Mouse (Mus musculus): ENCODE results near the gene Lsm14b. TPM values are rescaled to one million over a fixed set of nuclear protein-coding genes. Genes with fewer than 3 reads are reported as not detected.
A peak's percentile ranks its signal among the peaks of the same experiment; 100 is the strongest.

Lsm14b gene
- total and polyA plus RNA-seq, 3 experiments: 26.2 to 47.0 (median 38.6) TPM

DNA sequence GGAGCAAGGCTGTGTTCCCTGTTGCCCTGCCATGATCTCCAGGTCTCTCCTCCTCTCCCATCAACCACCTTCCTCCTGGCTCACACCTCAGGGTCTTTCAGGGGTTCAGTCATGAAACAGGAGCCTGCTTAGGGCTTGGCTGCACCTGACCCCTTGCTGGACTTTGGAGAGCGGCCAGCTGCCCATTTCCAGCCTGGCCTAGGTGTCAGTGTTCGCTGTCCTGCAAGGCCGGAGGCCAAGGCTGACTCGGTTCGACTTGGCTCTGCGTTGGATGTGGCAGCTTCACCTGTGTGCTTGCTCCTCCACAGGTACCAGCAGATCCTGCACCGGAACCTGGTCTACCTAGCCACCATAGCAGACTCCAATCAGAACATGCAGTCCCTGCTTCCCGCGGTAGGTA, 28.2 kb downstream of the Lsm14b start:
- DNase-seq: no peak

GRCm38 (mm10) chr2:180063338-180064131, 38.7 kb downstream of the Lsm14b start:
- no peak for DNase-seq

GRCm38 (mm10) chr2:180069770-180070480, 45.1 kb downstream of the Lsm14b start:
- DNase-seq: no peak

DNA sequence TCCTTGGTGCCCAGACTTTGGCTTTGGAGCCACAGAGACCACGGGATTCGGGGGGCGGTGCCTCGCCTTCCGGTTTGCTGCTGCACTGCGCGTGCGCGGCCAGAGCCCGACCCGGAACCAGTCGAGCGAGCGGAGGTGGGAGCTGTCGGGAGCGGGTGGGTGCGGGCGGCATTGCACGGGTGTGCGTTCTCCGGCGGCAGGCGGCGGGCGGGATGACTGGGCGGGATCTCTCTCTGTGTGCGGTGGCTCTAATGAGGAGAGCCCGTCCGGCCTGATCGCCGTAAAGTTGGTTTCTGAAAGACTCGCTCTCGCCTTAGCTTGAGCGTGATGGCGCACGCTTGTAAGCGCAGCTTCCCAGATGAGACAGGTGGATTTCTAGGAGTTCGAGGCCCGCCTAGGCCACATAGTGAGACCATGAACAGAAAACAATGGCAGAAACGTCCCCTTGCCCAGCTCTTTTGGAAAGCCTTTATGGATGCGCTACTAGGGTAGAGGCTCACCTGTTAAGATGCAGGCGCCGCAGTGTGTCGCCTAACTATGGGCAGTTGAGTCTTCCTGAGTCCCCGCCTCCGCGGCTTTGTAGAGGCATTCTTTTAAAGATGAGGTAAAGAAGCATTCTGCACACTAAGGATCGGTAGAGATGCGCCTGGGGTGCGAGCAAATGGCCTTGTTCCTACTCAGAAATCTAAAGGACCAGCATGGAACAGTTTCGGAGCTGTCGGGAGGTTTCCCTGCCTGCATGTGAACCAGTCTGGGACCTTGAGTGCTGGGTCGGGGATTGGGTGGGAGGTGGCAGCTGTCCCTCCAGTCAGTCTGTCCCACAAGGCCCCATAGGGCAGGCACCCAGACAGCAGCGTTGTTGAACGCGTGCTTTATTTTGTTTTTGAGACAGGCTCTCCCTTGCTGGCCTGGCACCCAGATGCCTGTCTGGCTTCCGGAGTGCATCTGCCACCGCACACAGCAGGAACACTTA, 46.0 kb downstream of the Lsm14b start, which contains the start of gene Mtg2:
Gene Mtg2 (plus strand): TSS at position 108 of the 973 bp plus-strand sequence.
- DNase-seq: peak; percentile 97

GRCm38 (mm10) chr2:180071671-180072070, 46.9 kb downstream of the Lsm14b start:
- no peak for DNase-seq

DNA sequence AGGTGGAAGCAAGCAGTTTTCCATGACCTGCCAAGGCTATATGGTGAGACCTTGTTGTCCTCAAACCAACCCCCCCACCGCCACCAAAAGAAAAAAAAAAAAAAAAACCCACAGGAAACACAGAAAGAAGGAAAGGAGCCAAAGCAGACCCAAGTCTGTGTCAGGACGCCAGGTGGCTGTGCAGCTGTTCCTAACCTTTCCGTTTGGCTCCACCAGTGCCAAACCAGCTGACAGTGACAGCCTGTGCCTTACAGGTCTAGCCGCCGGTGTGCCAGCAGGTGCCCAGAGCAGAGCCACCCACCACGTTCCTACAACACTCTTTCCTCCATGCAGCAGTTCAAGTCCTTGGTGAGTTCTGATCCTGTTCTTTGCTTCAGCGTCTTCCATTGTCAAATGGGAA, 48.1 kb downstream of the Lsm14b start:
- DNase-seq: no peak

GRCm38 (mm10) chr2:180077622-180078021, 52.8 kb downstream of the Lsm14b start:
- no peak for DNase-seq

- no peak for DNase-seq
Observed at GRCm38 (mm10) chr2:180080680-180081079, 55.9 kb downstream of the Lsm14b start.

- no peak for DNase-seq
Observed at GRCm38 (mm10) chr2:180083063-180083462, 58.3 kb downstream of the Lsm14b start.

GRCm38 (mm10) chr2:180084565-180084964, 59.8 kb downstream of the Lsm14b start:
- DNase-seq: no peak

Other genes starting within 250 kb of the Lsm14b start
- 10 to 100 TPM; 19.3 to 22.5 TPM for gene Taf4, start 48.3 kb upstream of the Lsm14b start, total RNA-seq (2021)
- 10.3 and 11.5 TPM in 2 replicates for gene Taf4, start 48.3 kb upstream of the Lsm14b start, polyA plus RNA-seq (2012; rRNA removed)
- gene Psma7, start 17.4 kb downstream of the Lsm14b start, total RNA-seq (2021): 100 to 1,000 TPM; 212 to 248 TPM
- 91.7 and 121 TPM in 2 replicates for gene Psma7, start 17.4 kb downstream of the Lsm14b start, polyA plus RNA-seq (2012; rRNA removed)
- 10 to 100 TPM in 1 of 2 experiments, 1 to 10 TPM in 1; 6.7 to 11.8 TPM for gene Ss18l1, start 17.5 kb downstream of the Lsm14b start, total RNA-seq (2021)
- gene Ss18l1, start 17.5 kb downstream of the Lsm14b start, polyA plus RNA-seq (2012; rRNA removed): 14.2 and 18.1 TPM in 2 replicates
- 10 to 100 TPM; 13.5 to 22.2 TPM for gene Mtg2, start 45.6 kb downstream of the Lsm14b start, total RNA-seq (2021)
- 12.4 and 13.1 TPM in 2 replicates for gene Mtg2, start 45.6 kb downstream of the Lsm14b start, polyA plus RNA-seq (2012; rRNA removed)
- not detected for gene Hrh3, start 79.5 kb downstream of the Lsm14b start, total RNA-seq (2021)
- 0.16 and 0.86 TPM in 2 replicates for gene Hrh3, start 79.5 kb downstream of the Lsm14b start, polyA plus RNA-seq (2012; rRNA removed)
- 10 to 100 TPM; 41.8 to 42.3 TPM for gene Osbpl2, start 94.3 kb downstream of the Lsm14b start, total RNA-seq (2021)
- 15.8 and 21.7 TPM in 2 replicates for gene Osbpl2, start 94.3 kb downstream of the Lsm14b start, polyA plus RNA-seq (2012; rRNA removed)
- gene Adrm1, start 146.5 kb downstream of the Lsm14b start, total RNA-seq (2021): 100 to 1,000 TPM; 152 to 183 TPM
- gene Adrm1, start 146.5 kb downstream of the Lsm14b start, polyA plus RNA-seq (2012; rRNA removed): 280 and 296 TPM in 2 replicates
- gene Lama5, start 200.9 kb downstream of the Lsm14b start, total RNA-seq (2021): 10 to 100 TPM; 30.7 to 35.0 TPM
- gene Lama5, start 200.9 kb downstream of the Lsm14b start, polyA plus RNA-seq (2012; rRNA removed): 41.7 and 48.7 TPM in 2 replicates
- 100 to 1,000 TPM; 380 to 873 TPM for gene Rps21, start 232.4 kb downstream of the Lsm14b start, total RNA-seq (2021)
- gene Rps21, start 232.4 kb downstream of the Lsm14b start, polyA plus RNA-seq (2012; rRNA removed): 1,054 and 1,398 TPM in 2 replicates
- 10 to 100 TPM; 13.1 to 14.7 TPM for gene Cables2, start 248.5 kb downstream of the Lsm14b start, total RNA-seq (2021)
- gene Cables2, start 248.5 kb downstream of the Lsm14b start, polyA plus RNA-seq (2012; rRNA removed): 19.4 and 28.8 TPM in 2 replicates

All from adrenal gland, adult 2 months (tissue).